Mouse (Mus musculus): ENCODE data around the gene Map3k7.
A peak's percentile ranks its signal among the peaks of the same experiment; 100 is the strongest.

Gene Map3k7

DNA sequence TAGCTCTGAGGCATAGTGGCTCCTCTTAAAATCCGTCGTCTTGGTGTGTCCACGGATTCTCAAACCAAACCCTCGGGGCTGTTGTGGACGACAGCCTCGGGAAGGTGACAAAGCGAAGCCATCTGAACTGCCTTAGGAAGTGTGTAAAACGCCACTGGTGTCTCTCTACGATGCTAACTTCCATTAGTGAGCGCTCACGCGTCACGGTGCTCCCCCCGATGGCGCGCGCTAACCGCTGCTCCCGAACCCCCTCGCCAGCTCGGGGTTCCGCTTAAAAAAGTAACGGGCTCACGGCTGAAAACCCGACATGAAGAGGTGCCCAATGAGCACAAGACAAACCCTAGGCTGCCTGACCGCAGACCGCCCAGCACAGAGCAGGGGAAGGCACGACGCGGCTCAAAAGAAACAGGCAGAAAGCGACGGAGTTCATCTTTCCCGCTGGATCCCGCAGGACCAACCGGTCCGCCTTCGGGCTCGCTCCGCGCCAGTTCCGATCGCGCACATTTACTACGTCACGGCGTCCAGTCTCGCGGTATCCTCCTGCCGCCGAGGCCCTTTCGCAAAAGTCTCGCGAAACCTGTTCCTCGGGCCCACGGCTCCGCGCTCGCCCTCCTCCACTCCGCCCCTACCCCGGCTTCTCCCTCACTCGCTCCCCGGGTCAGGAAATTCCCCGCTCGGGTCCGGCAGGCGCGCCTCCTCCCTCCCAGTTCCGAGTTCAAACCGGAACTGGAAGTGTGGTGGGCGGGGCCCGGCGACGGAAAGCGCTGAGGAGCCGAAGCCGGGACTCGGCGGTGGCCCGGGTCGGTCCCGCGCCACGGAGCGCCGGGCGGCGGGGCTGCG, at the start of gene Map3k7:
Map3k7 (plus strand) TSS at position 744 of the 840 bp plus-strand sequence.
- DNase-seq (ENCODE audit: low spot score) = peak; percentile 92

DNA sequence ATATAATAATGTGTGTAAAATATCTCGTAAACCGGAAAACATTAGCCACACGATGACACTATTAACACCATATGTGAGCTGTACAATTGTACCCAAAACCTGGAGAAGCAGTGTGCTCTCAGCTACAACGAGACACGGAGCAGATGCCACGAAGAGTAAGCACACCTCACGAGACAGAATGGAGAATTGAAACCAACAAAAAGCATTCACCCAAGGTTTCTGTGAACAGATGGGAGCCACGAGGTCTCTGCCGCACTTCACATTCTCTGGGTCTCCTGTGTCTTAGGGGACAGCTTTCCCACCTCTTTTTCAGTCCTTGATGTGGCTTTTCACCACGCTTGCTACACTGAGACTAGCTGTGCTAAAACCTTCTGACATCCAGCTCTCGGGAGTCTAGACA, 48.8 kb upstream of the Map3k7 start:
- DNase-seq (ENCODE audit: low spot score) = no peak

DNA sequence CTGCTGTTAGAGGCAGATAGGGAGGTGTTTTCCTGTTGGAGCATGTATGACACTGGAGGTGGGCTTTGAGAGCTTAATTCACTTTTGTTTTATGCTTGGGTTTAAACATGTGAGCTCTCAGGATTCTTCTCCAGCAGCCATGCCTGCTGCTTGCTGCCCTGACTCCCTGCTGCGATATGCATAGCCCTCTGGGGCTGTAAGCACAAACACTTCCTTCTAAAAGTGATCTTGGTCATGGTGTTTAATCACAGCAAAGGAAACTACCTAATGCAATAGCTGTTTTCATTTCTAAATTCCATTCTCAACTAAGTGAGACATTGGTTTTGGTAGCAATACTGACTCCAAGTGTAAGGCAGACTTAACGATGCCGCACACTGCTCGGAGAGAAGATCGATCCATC, 45.2 kb upstream of the Map3k7 start:
- no peak for DNase-seq (ENCODE audit: low spot score)

DNA sequence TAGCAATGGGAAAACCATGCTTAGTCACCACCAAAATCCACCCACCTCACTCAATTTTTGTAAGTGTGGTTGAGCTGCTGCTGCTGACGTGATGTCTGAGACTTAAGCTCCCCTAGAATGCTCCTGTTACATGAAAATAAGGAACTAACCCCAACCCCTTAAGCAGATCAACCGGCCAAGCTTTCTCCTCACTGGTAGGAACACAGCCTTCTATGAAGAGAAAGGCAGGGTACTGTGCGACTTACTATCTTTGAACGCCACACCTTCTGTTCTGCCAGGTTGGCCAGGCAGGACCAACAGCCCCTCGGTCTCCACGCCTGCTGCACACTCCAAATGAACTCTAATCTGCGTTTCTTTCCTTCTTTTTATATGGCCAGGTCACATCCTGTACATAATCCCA, 41.7 kb upstream of the Map3k7 start:
- DNase-seq (ENCODE audit: low spot score) = no peak

DNA sequence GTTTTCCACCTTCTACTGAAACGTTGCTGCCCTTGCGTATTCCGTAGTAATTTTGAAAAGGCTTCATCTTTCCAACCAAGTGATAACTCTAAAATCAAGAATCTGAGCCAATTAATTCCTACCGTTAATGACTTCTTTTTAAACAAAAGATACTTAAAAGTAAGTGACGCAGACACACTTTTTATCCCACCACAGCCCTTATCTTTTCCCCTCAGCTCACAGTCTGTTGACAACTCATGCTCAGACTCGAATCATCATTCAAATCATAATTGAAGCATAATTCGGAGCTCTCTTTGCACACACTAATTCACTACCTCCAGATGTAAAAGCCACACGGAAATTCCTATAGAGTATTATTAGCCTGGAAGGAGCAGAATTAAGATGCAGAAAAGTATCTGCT, 40.5 kb upstream of the Map3k7 start:
- no peak for DNase-seq (ENCODE audit: low spot score)

DNA sequence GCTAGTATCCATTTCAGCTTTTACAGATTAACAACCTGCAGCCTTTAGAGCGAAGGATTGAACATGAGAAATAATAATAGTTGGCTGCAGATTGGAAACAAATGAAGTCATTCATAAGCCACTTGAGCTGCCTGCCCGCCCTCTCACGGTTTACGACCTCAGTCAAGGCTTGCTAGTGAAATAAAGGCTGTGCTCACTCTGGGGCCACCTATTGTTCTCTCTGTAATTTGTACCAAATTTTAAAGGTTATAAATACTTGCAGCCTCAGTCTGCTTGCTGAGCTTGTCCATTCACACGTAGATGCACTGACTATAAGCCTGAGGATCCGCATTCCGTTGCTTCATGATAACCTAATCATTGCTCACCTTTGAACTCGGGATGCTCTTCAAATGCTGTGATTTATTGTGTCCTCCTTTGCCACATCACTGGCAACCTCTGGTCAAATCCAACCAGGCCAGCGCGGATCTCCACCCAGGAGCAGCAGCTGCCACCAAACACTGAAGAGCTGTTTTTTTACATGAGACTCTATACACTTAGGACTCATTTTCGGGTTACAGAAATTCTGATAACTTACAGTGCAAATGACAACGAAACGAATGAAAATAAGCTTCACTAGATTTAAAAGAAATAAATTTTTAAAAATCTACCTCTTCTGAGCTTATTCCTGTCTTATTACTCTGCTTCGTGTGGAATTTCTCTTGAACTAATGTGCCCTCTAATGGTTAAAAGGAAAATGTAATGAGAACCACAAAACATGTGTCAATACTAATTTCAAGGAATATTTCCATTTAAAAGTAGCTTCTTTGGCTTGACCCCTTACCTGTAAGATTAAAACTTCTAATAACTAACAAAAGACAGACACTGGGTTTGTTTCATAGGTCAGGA, 39.4 kb upstream of the Map3k7 start:
- no peak for DNase-seq (ENCODE audit: low spot score)

DNA sequence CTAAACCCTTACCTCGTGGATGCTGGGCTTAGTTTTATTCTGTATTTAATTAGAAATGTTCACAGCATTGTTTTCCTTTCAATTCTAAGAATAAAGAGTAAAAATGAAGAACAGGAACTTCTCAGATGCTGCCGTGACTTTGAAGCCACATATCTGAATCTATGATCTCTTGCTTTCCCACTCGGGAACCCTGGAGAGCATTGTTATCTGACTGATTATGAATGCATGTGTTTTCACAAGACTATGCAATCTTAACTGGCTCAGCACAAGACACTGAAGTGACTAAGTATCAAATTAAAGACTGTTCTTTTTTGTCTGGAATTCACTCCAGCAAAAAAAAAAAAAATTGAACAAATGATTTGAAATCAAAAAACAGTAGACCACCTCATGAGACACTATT, 30.7 kb upstream of the Map3k7 start:
- no peak for DNase-seq (ENCODE audit: low spot score)

DNA sequence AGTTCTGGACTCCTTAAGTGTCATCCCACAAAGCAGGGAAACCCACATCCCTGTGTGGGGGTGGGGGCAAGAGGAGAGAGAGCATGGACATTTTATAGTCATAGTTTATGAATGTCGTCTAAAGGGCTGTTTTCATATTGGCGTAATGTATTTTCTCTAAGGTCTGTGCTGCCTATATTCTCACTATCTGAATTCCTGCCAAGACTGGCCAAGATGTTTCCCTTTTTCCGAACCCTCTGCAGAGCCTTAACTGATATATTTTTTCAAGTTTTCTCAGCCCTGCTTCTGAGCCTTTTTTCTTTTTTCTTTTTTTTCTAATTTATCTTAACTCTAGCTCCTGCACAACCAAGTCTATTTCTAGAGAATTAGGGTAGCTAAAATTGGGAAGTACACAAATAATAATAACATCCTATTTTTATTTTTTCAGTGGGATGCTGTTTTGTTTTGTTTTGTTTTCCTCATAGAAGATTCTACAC, 28.0 kb upstream of the Map3k7 start:
- DNase-seq (ENCODE audit: low spot score) = no peak

DNA sequence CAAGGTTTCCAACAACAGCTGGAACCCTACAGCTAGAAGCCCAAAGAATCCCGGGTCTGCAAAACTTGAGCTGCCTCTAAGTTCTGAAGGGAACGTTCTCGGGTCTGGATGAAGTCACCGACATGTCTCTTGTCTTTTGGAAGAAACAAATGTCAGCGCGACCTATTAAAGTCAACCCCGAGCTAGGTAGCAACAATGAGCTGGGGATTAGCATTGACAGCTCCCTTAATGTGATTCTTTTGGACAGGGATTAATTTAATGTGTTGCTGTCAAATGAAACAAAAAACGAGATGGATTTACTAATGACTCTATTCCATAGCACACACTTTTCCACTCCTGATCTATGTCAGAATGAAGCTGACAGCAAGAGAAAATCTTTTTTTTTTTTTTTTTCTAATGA, 27.5 kb upstream of the Map3k7 start:
- no peak for DNase-seq (ENCODE audit: low spot score)

DNA sequence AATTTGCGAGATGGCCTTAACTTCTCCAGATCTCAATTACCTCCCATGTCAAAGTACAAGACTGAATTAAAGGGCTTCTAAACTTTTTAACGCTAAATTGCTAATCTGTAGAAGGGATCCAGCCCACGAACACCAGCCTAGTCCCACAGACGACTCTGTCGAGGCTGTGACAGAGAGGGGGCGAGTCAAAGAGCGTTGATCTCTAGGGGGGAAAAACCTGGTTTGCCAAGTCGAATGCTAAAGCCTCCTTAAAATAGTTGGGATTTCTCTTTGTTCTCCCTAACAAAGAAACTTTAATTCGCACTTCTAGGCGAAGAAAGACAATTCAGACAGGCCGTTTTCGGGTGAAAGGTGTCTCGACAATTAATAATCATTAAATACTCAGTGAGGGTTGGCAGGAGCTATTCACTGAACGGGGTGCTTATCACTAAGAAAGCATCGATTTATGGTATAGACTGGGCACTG, 27.0 kb upstream of the Map3k7 start:
- DNase-seq (ENCODE audit: low spot score) = no peak

DNA sequence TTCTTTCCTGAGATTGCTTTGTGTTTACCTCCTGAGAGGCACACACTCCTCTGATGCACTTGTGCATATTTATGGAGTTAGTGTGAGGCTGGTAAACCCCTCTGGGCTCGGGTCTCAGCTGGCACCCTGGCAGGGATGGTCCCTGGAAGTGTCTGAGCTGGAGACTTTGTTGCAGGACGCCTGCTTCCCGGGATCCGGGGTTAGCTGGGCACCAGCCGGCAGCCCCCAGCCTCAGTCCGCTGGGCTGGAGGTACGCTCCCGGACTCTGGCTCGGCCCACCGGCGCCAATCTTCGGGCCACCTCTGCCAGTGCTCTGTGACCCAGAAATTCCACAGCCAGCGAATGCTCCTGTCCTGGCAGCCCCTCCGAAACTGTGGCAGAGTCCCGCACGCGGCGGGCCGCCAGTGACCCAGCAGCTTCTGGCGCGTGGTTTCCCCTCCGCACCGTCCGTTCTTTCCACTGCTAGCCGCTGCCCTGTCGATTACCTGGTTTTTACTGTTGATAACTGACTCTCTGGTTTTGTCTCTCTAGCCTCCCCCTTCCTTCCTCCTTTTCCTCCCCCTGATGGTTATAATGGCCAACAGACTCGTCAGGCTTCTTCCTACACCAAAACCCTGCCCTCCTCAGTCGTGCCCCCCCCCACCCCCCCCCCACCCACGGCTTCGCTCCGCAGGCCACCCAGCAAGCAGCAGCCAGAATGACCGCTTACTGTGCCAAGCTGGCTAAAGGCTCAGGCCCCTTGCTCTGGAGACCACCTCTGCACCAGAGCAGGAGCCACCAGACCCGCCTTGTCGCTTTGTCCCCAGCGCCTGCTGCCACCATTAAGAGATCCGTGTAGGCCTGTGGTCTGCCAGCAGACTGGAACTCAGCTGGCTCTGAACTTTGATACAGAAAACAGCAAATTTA, 26.3 kb upstream of the Map3k7 start:
- no peak for DNase-seq (ENCODE audit: low spot score)

DNA sequence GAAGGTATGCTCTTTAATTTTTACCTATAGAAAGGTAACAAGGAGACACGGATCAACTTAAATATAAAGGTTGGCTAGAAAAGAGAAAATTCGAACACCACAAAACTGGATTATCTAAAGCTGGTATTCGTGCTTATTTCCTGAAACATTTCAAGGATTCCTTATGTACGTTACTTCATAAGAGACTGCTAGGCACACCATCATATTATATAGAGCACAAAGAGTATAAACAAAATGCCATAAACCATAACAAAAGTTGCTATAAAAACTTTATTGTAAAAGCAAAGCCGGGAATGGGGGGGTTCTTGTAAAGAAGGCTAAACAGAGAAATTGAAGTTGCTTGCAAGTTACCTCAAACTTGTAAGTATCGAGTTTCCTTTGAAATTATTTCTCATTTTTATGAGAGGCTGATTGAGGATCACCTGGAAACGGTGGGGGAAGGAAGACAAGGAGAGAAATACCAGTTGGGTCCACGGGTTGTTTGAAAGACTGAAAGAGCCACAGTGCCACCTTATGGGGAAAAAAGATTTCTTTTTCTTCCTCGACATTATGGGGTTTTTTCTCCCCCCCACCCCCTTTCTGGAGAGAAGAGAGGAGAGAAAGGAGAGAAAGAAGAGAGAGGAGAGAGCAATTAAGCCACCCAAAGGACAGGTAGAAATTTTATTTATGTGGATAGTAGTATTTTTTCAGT, 25.3 kb upstream of the Map3k7 start:
- DNase-seq (ENCODE audit: low spot score) = no peak

DNA sequence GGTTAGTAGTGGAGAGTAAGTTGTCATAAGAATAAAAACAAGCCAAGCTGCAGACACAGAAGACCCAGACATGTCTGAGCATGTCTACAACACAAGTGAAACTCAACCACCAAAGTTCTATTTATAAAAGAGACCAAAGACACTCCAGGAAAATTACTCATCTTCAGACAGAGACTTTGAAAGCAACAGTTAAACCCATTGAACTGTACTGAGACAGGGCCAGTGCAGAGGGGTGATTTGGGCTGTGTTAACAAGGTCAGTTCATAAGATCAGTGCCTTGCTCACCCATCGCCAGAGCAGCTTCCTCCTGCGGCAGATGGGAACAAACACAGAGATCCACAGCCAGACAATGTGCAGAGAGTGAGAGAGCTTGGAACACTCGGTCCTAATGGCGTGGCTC, 22.3 kb upstream of the Map3k7 start:
- DNase-seq (ENCODE audit: low spot score) = no peak

DNA sequence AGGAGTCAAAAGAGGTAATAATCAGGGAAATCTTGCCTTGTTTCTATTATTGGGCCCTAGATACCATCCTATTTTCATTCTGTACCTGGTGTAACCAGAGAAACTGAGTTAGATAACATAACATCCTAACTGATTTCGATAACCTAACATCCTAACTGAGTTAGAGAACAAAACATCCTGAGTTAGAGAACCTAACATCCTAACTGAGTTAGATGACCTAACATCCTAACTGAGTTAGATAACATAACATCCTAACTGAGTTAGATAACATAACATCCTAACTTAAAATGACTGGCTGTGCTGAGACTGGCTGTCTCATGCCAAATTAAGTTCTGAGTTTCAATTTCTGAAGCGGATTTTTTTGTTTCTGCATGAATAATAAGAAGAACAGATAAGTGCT, 20.9 kb upstream of the Map3k7 start:
- no peak for DNase-seq (ENCODE audit: low spot score)

DNA sequence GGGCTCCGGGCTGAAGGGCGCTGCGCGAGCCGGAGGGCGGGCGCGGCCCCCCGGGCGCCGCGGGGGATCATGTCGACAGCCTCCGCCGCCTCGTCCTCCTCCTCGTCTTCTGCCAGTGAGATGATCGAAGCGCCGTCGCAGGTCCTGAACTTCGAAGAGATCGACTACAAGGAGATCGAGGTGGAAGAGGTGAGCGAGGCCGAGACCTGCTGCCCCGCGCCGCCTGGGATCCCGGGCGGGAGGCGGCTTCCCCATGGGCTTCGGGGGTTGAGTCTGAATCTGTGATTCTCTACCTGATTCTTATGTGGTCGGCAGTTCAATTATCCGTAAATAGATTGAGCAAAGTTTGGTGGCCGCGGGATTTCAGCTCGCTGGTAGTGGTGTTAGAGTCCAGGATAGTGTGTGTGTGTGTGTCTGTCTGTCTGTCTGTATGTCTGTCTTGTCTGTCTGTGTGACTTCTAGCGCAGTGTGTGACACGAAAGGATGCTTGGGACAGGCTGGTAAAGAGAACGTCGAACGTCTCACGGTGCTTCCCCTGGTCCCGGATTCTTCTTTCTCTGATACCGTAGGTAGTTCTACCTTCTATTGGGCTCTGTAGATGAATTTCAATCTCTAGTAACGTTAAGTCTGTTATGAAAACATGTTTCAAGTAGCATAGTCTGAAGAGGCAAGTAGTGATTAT, 438 bp downstream of the Map3k7 start:
- DNase-seq (ENCODE audit: low spot score) = no peak

DNA sequence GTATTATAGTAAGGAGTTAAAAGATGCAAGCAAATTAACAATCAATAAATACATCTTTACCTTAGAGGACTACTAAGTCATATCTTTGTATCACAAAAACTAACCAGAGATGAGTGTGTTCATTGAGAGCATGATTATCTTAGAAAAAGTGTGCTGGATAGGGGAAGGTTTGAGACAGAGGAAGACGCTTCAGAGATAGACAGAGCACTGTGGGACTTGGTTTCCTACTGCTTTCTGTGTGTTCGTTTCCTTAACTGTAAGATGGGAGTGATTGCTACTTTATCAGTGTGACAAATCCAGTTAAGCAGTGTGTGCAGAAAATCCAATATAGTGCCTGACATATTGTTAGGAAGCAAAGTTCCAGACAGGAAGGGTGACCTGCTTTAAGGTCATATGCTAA, 1.3 kb downstream of the Map3k7 start:
- DNase-seq (ENCODE audit: low spot score) = no peak

DNA sequence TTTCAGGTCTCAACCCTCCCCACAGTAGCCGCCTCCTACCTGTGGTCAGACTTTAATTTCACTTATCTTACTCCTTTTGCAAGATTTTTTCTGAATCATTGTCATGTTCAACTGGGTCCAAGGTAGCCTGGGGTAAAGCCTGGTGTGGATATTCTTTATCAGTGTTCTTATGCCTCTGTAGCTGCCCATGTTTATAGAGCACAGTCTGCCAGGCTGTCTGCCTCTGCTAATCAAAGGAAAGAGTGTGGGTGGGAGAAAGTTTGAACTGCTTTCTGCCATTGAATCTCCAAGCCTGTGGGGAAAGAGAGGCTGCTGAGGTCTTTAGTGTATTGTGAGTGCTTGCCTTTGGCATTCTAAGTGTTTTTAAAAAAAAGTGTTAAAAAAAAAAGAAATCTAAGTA, 7.5 kb downstream of the Map3k7 start:
- DNase-seq (ENCODE audit: low spot score) = no peak

DNA sequence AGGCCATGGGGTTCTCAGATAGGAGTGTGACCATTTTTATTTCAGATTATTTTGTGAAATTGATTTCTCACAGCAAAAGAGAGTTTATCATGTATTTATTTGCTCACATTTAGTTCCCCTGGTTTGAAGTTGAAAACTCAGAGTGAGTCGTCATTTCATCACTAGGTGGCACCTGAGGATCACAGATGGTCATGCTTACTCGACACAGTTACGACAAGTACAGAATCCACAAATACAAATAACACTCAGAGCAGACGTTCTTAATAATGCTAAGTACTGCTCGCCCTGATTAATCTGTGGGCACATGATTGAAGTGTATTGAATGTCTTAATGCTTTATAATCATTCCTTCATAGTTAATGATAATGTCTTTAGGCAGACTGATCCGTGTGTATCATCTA, 8.3 kb downstream of the Map3k7 start:
- no peak for DNase-seq (ENCODE audit: low spot score)

DNA sequence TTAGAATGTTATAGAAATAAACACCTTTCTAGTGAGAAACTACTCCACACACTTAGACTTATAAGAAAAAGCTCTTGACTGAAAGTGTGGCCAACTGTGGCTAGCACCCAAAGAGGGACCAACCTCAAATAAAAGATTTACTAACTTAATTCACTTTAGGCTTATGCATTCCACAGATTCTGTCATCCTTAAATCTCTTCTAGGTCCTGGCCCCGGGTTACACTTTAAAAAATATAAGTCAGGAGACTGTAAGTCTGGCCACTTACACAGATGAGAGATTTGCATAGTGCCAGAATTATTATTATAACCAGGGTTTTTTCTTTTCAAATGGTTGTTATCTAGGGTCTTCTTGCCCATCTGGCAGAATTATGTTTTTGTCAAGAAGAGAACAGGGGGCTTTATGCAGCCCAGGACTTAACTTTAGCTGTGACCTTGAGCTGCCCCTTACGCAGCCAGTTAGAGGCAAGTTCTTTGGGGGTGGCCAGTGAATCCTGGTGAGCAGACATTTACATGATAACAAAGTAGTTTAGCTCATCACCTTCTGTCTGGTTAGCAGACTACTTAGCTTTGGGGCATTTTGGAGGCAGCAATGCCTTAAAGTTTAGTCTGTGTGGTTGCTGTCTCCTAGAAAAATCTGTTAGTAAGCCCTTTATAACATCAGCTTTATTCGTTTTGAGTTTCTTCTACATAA, 11.5 kb downstream of the Map3k7 start:
- DNase-seq (ENCODE audit: low spot score) = no peak

DNA sequence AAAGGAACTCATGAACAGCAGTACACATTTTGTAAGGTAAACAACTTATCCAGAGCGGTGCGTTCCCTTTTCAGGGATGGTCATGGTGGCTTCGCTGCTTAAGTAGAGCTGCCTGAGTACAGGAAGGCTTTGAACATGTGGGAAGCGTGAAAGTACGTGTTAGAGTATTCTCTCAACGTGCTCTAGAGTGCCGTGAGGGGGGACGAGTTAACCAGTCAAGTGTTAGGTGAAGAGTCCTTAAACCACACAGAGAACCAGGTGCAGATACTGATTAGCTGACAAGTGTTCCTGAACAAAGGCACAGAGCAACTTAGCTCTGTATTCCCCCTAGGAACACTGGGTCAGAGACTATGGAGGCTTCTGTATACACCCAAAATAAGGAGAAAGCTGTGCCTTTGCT, 18.0 kb downstream of the Map3k7 start:
- no peak for DNase-seq (ENCODE audit: low spot score)

All from ovary, postnatal 10 days (tissue).